Mouse (Mus musculus) Muller cell, postnatal 12 days (primary cell): Measurements from ENCODE around the gene Peli1.
A peak's percentile ranks its signal among the peaks of the same experiment; 100 is the strongest.

Experiments
- DNase-seq: peaks from one replicate; pipeline ENCODE4 v3.0.0-alpha.2; 2015; ENCODE audit errors: inconsistent ontology term

Peli1 gene

DNA sequence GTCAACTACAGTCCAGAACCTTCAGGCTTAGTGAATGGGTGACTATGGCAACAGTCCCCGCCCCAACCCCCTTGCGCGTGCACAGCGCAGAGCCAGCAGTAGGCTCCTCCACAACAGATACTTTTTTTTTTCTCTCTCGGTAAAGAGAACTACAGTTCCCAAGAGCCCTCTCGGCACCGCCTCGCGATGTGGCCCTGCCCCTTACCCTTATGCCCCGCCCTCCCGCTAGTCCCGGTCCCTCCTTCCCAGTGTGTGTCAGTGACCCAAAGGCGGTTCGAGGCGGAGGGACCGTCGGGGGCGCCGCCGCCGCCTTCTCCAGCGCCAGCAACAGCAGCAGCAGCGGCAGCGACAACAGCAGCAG lies at the start of gene Peli1:
TSS of gene Peli1 (plus strand) at position 225 of the 361 bp plus-strand sequence.
- DNase-seq: peak; percentile 98

GRCm38 (mm10) chr11:21042590-21042989 lies 48.5 kb upstream of the Peli1 start:
- DNase-seq: no peak

- DNase-seq: no peak
Measured at GRCm38 (mm10) chr11:21046188-21046587, 44.9 kb upstream of the Peli1 start.

DNA sequence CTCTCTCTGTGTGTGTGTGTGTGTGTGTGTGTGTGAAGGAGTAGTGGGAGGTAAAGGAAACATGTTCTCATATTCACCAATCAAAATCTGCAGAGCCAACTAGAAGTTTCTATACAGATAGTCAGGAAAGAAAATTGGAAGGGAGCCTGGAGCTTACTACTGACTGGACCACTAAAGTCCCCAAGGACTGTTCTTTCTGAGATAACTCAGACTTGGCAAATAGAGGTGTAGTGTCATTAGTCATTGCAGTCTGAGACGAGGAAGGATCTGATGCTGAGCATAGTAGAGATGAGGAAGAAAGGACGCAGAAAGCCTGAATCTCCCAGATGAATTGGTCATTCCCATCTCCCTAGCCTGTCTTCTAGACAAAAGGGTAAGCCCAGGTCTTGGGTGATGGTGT lies 43.2 kb upstream of the Peli1 start:
- DNase-seq: no peak

GRCm38 (mm10) chr11:21051716-21052115 lies 39.4 kb upstream of the Peli1 start:
- DNase-seq: no peak

DNA sequence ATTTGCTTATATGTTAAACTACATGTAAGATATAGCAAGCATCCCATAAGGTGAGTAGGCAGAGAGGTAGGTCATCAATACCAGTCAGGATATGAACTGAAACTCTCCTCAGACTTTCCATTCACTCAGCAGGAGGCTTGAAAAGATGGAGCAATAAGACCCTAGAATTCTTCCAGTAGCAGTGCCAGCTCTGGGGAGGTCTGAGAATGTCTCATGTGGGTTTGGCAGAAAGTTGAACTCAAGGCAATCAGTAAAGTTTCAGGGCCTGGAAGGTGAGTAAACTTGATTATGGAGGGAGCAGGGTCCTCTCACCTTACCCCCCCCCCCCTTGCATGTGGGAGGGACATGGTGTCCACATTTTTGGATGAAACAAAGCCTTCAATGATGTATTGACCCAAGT lies 36.5 kb upstream of the Peli1 start:
- DNase-seq: no peak

DNA sequence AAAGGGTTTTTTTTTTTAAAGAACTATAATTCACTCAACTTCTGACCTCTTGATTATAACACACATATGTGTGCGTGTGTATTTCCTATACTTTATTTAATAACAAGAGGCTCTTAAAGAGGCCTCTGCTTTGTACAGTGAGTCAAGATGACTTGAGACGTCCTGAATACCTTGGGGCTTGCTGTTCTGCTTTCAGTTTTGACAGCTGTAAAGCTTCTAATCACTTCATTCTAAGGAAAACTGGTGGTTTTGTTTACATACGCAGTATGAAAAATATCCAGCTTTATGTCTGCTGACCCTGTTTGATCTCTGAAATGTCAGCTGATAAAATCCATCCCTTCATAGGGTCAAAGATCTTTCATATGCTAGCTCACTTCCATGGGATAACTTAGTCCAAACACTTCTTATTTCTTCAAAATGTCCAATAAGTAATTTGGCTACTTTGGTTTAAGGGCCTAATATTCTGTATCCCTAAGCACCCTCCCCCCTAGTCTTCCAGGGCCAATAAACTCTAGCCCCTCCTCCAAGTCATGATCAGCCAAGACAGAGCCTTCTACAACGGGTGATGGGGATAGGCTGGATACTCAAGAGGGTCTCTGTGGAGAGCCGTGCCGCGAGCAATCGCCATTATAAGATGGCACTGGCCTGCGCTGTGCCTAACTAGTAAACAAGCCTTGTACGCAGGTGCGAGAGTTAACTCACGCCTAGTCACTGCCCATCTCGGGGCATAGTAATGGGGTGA lies 34.8 kb upstream of the Peli1 start:
- DNase-seq: no peak

GRCm38 (mm10) chr11:21057511-21058414 lies 33.3 kb upstream of the Peli1 start:
- DNase-seq: no peak

DNA sequence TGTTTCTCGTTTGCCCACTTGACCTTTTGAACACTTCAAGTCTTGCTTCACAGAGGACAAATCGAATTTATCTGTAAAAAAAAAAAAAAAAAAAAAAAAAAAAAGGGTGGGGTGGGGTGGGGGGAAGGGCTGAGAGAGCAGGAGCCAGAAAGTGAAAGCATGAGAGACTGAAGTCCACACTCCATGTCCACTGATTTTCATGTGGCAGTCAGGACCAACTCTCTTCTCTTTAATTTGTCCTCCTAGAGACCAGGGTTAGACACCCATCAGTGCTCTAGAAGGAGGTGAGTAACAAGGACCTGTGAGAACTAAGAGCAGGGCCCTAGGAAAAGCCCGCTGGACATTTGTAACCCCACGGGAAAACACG lies 32.7 kb upstream of the Peli1 start:
- no peak for DNase-seq

DNA sequence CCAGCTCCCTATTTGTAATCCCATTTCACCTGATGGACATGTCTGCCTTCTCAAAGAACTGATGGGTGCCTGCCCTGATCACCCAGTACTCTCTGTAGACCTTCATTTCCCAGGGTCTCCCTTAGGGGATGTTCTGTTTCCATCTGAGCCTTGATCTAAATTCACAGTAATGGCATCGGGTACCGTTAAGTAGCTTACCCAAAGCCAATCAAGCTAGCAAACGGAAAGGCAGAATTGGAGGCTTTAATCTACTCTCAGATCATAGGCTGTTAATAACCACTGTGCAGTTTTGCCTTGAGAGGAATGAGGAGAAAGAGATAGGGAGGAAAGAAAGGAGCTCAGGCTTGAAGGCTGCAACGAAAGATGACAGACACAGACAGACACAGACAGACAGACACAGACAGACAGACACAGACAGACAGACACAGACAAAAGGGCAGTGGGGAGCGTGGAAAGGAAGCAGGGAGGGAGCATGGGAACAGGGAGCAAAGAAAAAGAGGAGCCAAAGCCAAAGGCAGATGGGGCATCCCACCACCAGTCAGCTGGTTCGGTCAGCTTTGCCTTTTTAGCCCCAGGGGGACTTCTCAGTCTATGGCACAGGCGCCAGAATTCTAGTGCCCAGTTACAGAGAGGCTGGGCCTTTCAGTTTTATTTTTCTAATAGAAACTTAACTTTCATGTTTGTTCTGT lies 30.6 kb upstream of the Peli1 start:
- no peak for DNase-seq

DNA sequence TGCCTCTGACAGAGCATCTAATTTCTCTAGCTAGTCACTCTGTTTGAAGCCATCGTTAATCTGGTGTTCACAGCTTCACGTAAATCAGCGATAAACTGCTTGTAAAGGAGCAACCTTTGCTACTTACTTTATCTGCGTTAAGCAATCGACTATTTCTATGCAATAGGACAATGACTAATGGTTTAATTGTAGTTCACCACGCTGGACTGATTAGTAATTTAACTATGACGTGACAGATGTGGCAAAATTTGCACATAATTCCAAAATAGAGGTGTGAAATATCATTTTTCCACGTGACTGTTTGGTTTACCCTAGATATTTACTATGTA lies 30.1 kb upstream of the Peli1 start:
- DNase-seq: no peak

DNA sequence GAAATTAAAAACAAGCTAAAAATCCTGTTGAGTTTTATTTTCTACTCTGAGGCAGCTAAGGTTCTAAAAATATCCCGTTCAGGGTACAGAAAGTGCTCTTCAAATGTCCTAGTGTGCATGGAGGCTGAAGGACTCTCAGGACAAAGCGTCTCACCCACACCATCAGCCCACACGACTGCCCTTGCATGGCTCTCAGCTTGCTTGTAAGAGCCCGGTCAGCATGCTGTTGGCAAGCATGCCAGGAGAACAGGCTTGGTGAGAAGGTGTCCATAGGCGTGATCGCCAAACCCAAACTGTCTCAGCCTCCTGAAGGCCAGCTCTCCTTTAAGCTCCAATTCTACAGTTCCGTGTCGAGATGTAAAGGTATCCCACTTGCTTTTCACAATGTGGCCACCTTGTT lies 29.7 kb upstream of the Peli1 start:
- no peak for DNase-seq

- DNase-seq: no peak
Measured at GRCm38 (mm10) chr11:21062071-21062470, 29.0 kb upstream of the Peli1 start.

DNA sequence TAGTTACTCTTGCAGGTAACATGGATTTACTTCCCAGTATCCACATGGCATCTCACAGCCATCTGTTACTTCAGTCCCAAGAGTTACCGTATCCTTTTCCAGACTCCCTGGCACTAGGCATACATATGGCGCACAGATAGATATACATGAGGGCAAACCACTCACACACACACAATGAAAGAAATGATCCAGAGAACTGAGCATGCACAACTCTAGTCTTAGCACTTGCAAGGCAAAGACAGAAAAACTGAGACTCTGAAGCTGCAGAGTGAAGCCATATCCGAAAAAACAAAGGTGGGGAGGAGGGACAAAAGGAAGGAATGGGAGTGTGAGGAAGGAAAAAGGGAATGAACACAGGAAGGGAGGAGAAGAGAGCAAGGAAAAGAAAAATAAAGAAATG lies 27.8 kb upstream of the Peli1 start:
- no peak for DNase-seq

DNA sequence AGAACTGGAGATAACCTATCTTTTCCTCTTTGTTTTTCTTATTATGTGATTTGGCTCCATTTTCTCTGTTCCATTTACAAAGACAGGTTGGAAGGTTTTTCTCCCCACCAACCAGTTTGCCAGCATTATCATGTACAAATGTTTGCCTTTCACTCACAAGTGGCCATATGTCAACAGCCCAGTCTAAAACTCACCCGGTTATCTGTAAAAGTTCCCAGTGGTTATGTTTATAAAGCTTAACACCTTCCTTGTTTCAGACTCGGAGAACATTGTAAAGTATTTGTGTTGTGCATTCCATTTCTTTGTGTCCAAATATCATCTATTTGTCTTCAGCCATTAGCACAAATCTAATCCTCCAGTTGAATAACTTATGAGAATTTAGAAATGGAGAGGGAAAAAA lies 11.7 kb upstream of the Peli1 start:
- DNase-seq: no peak

DNA sequence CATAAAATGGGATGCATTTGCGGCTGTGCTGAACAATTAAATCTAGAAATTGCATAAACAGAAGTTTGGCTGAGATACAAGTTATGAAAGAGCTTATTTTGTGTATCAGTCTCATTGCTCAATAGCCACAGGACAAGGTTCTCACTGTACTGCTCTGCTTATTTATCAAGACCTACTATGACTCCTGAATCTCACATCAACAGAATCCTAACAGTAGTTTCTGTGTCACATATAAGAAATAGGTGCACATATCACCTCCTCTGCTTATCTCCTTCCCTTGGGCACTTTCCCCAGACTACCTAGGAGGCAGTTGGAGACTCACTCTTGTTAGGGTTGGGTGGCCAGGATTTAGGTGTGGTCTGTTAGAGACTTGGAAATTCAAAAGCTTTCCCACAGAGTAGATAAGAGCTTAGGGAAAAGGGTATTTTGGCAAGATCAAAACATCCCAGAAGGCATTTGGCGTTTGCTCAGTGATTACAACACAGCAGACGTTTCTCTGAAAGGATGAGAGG lies 11.2 kb upstream of the Peli1 start:
- DNase-seq: peak; percentile 59

DNA sequence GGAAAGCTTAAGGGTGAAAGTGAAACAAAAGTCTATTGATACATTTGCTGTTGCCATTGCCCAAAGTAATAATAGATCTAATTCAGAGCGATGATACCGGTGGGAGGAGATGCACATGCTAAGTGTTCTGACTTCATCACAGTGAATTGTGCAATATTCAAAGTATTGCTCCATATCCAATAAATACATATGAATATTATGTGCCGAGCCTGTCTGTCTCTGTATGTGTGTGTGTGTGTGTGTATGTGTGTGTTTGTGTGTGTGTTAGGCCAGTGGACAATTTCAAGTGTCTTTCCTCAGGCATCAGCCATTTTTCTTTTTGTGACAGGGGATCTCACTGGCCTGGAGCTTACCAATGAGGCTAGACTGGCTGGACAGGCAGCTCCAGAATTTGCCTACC lies 9.9 kb upstream of the Peli1 start:
- DNase-seq: no peak

DNA sequence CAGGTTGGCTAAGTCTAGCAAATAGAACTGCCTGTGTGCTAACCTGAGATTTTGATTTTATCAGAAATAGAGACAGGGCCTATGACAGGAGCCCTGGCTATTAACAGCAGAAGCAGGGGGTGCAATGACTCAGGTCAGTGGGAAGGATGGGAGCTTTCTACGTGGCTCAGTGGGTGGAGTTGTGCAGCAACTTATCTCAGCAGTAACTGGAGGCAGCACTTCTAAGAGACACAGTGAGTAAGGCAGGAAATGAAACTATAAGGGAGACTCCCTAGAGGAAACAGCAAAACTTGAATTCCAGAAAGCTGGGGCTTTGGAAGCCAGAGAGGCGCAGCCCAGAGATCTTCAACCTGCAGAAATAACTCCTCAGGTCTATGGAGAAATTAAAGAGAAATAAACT lies 8.4 kb upstream of the Peli1 start:
- DNase-seq: no peak

- DNase-seq: no peak
Measured at GRCm38 (mm10) chr11:21088356-21088755, 2.7 kb upstream of the Peli1 start.

GRCm38 (mm10) chr11:21089571-21089970 lies 1.5 kb upstream of the Peli1 start:
- no peak for DNase-seq

DNA sequence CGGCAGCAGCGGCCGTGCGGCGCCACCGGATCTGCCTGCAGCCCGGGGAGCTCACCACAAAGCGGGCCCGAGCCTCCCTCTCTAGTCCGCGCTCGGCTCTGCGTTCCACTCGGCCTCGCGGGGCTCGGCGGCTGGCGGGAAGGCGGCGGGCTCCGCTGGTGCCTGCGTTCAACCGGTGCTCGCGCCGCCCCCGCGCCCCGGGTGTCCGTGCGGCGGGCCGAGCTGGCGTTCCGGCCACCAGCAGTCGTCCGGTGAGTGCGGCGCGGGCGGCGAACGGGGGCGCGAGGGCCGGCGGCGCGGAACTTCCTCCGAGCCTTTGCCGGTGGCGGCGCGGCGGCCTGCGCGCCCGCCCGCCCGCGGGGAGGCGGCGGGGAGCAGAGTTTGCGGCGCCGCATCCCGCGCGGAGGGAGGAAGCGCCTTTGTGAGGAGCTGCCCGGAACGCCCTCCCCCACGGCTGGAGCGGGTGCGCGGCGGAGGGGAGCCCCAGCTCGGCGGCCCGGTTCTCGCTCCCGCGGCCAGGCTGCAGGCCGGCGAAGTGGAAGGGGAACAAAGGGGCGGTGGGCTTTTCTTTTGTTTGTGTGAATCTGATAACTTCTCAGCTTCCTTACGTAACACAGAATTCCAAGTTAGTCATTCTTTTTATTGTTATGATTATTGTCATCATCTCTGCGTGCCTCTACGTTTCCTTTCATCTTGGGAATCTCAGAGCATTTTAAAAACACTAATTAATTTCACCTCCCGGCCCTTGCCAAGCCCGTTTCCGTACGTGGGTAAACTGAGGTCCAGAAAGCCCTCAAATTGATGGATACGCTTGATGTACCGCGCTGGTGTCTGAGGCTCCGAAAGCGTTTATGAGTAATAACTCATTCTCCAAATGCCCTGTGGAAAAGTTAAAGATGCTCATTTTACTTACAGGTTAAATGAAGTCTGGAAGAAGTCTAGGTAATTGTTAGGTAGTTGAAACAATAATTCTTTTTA lies 626 bp downstream of the Peli1 start:
- peak; percentile 75 for DNase-seq
